8 mouse cellular contexts compared by ENCODE assay signal in genomic region chr2:27038596-27038995, GRCm38 (mm10). TPM values are rescaled to one million over a fixed set of nuclear protein-coding genes. Genes with fewer than 3 reads are reported as not detected.
DNase-seq lines count a peak whose midpoint lies in the region; ATAC-seq lines count a peak whose summit lies in the region.

No protein-coding gene starts in this region.

- no peak overlapping the region for H3K4me3 ChIP-seq in heart, embryonic 10.5 days
- H3K4me3 ChIP-seq in hindbrain, embryonic 12.5 days, result no peak overlapping the region
- no peak overlapping the region for H3K4me3 ChIP-seq in midbrain, embryonic 15.5 days

- no peak overlapping the region for H3K27ac ChIP-seq in heart, embryonic 10.5 days
- H3K27ac ChIP-seq in hindbrain, embryonic 12.5 days, result no peak overlapping the region
- no peak overlapping the region for H3K27ac ChIP-seq in midbrain, embryonic 15.5 days

- peak; percentile 71 for DNase-seq in heart, adult 8-10 months (ENCODE audit: low spot score)
- no peak for DNase-seq in heart, embryonic 10.5 days (ENCODE audit: low spot score)
- peak; percentile 56 for DNase-seq in adrenal gland, adult 2 months
- DNase-seq in embryo, embryonic 11 days, result peak; percentile 86
- peak; percentile 66 to 72 for DNase-seq in left cerebral cortex, postnatal 25 days (ENCODE audit: low spot score in 2 of 2)
- peak; percentile 82 for DNase-seq in splenic B cell, adult 2 months (ENCODE audit: low read depth, low spot score)

- H3K4me2 ChIP-seq in hindbrain, embryonic 12.5 days (replicated peaks), result no peak overlapping the region
- H3K4me2 ChIP-seq in midbrain, embryonic 15.5 days, result no peak overlapping the region

- 2% methylated on average over 3 of the region's 3 CpGs for WGBS in heart, embryonic 10.5 days
- 7% methylated on average over 3 of the region's 3 CpGs for WGBS in hindbrain, embryonic 12.5 days
- WGBS in midbrain, embryonic 15.5 days, result 0% methylated on average over 3 of the region's 3 CpGs

- peak; percentile 26; the same call in 1 of the 2 replicates for ATAC-seq in hindbrain, embryonic 12.5 days (ENCODE audit: low FRiP score)
- peak; percentile 50; the same call in 1 of the 2 replicates for ATAC-seq in midbrain, embryonic 15.5 days (replicated peaks)

- peaks cover 34% of the 10 kb centered on the region; the same call in 1 of the 2 replicates for H3K27me3 ChIP-seq in heart, embryonic 10.5 days (ENCODE audit: insufficient read depth, poor library complexity, severe bottlenecking)
- H3K27me3 ChIP-seq in hindbrain, embryonic 12.5 days, result peaks cover 7% of the 10 kb centered on the region
- H3K27me3 ChIP-seq in midbrain, embryonic 15.5 days (replicated peaks), result no peaks in the 10 kb centered on the region
- H3K27me3 ChIP-seq in splenic B cell, adult 2 months (ENCODE audit: control insufficient read depth, insufficient read depth, low read length, poor library complexity, severe bottlenecking), result no peaks in the 10 kb centered on the region

- H3K4me1 ChIP-seq in heart, embryonic 10.5 days, result peaks cover 16% of the 10 kb centered on the region
- no peaks in the 10 kb centered on the region; the same call in 1 of the 2 replicates for H3K4me1 ChIP-seq in hindbrain, embryonic 12.5 days
- no peaks in the 10 kb centered on the region for H3K4me1 ChIP-seq in midbrain, embryonic 15.5 days

- H3K36me3 ChIP-seq in heart, embryonic 10.5 days, result no peaks in the 10 kb centered on the region
- H3K36me3 ChIP-seq in hindbrain, embryonic 12.5 days, result no peaks in the 10 kb centered on the region
- H3K36me3 ChIP-seq in midbrain, embryonic 15.5 days (replicated peaks), result no peaks in the 10 kb centered on the region
- no peaks in the 10 kb centered on the region for H3K36me3 ChIP-seq in splenic B cell, adult 2 months (ENCODE audit: control insufficient read depth, insufficient read depth, low read length, poor library complexity, severe bottlenecking)

- no peaks in the 10 kb centered on the region for H3K9me3 ChIP-seq in heart, embryonic 10.5 days
- H3K9me3 ChIP-seq in hindbrain, embryonic 12.5 days (replicated peaks), result no peaks in the 10 kb centered on the region
- H3K9me3 ChIP-seq in midbrain, embryonic 15.5 days, result no peaks in the 10 kb centered on the region

- intact Hi-C loops in left cerebral cortex, postnatal 25 days (cut with DNase I), result loop anchor here (1.0 to 5.0 kb wide), 3 partner anchors 20 to 391 kb away; no protein-coding TSS in a partner anchor

- no peak overlapping the region for H3K9ac ChIP-seq in hindbrain, embryonic 12.5 days
- no peak overlapping the region for H3K9ac ChIP-seq in midbrain, embryonic 15.5 days

RNA-seq across cellular contexts. Expression of gene Slc2a6, which starts 10.8 kb away (rescaled TPM):
- total RNA-seq in heart, adult 8-10 months (2022), result 1 to 10 TPM in 1 of 4 experiments, under 1 TPM in 3; 0.27 to 1.5 (median 0.56) TPM
- 0.34 and 0.49 TPM in 2 replicates for polyA plus RNA-seq in heart, embryonic 10.5 days (2016; fragmentation: Nextera tagmentation; extraction: Ambion mirVana)
- under 1 TPM; 0.76 to 0.78 TPM for total RNA-seq in adrenal gland, adult 2 months (2021)
- 1.7 and 2.5 TPM in 2 replicates for polyA plus RNA-seq in adrenal gland, adult 2 months (2012; rRNA removed)
- polyA plus RNA-seq in hindbrain, embryonic 12.5 days (2016; fragmentation: Nextera tagmentation; extraction: Ambion mirVana), result 3.5 and 4.1 TPM in 2 replicates
- 10 to 100 TPM; 30.5 to 31.1 TPM for total RNA-seq in left cerebral cortex, postnatal 25 days (2021)
- 9.0 and 9.3 TPM in 2 replicates for polyA plus RNA-seq in midbrain, embryonic 15.5 days (2015; fragmentation: Nextera tagmentation; extraction: Ambion mirVana)

RNA-seq across cellular contexts. Expression of gene Cacfd1, which starts 28.9 kb away (rescaled TPM):
- 10 to 100 TPM; 44.4 to 51.6 (median 48.5) TPM for total RNA-seq in heart, adult 8-10 months (2022)
- polyA plus RNA-seq in heart, embryonic 10.5 days (2016; fragmentation: Nextera tagmentation; extraction: Ambion mirVana), result 48.3 and 54.5 TPM in 2 replicates
- 10 to 100 TPM; 40.2 to 52.4 TPM for total RNA-seq in adrenal gland, adult 2 months (2021)
- 80.1 and 109 TPM in 2 replicates for polyA plus RNA-seq in adrenal gland, adult 2 months (2012; rRNA removed)
- 115 TPM in 2 replicates for polyA plus RNA-seq in hindbrain, embryonic 12.5 days (2016; fragmentation: Nextera tagmentation; extraction: Ambion mirVana)
- total RNA-seq in left cerebral cortex, postnatal 25 days (2021), result 10 to 100 TPM; 44.1 to 45.9 TPM
- polyA plus RNA-seq in midbrain, embryonic 15.5 days (2015; fragmentation: Nextera tagmentation; extraction: Ambion mirVana), result 123 and 126 TPM in 2 replicates

RNA-seq across cellular contexts. Expression of gene Mymk, which starts 33.4 kb away (rescaled TPM):
- total RNA-seq in heart, adult 8-10 months (2022), result not detected
- polyA plus RNA-seq in heart, embryonic 10.5 days (2016; fragmentation: Nextera tagmentation; extraction: Ambion mirVana), result 0.09 TPM in 1 of 2 replicates, not detected in the other
- total RNA-seq in adrenal gland, adult 2 months (2021), result not detected
- 0.08 TPM in 1 of 2 replicates, not detected in the other for polyA plus RNA-seq in adrenal gland, adult 2 months (2012; rRNA removed)
- polyA plus RNA-seq in hindbrain, embryonic 12.5 days (2016; fragmentation: Nextera tagmentation; extraction: Ambion mirVana), result 2.6 and 5.2 TPM in 2 replicates
- total RNA-seq in left cerebral cortex, postnatal 25 days (2021), result under 1 TPM; 0.32 to 0.60 TPM
- polyA plus RNA-seq in midbrain, embryonic 15.5 days (2015; fragmentation: Nextera tagmentation; extraction: Ambion mirVana), result 0.14 TPM in 2 replicates

RNA-seq across cellular contexts. Expression of gene Adamtsl2, which starts 40.6 kb away (rescaled TPM):
- 1 to 10 TPM; 4.4 to 6.6 (median 5.1) TPM for total RNA-seq in heart, adult 8-10 months (2022)
- polyA plus RNA-seq in heart, embryonic 10.5 days (2016; fragmentation: Nextera tagmentation; extraction: Ambion mirVana), result 9.7 and 13.5 TPM in 2 replicates
- total RNA-seq in adrenal gland, adult 2 months (2021), result 10 to 100 TPM; 24.8 to 25.4 TPM
- 20.9 and 28.5 TPM in 2 replicates for polyA plus RNA-seq in adrenal gland, adult 2 months (2012; rRNA removed)
- 6.1 and 9.0 TPM in 2 replicates for polyA plus RNA-seq in hindbrain, embryonic 12.5 days (2016; fragmentation: Nextera tagmentation; extraction: Ambion mirVana)
- 10 to 100 TPM; 19.5 to 24.7 TPM for total RNA-seq in left cerebral cortex, postnatal 25 days (2021)
- polyA plus RNA-seq in midbrain, embryonic 15.5 days (2015; fragmentation: Nextera tagmentation; extraction: Ambion mirVana), result 9.7 and 10.1 TPM in 2 replicates
